Mouse (Mus musculus) kidney, postnatal 36 days (tissue): ENCODE measurements around the gene Nol8.

Experiments used
- DNase-seq, 2 experiments: peaks; one replicate each; pipeline ENCODE4 v3.0.0; 2021 to 2022; ENCODE audit warnings: mixed read lengths in 2 of 2

The Nol8 gene

GRCm38 (mm10) chr13:49652481-49653179 lies at the start of gene Nol8, which contains the start of gene Cenpp:
Nol8 (plus strand) TSS chr13:49653078.
Cenpp (minus strand) TSS chr13:49652785.
- DNase-seq, result peak; percentile 99 to 100

GRCm38 (mm10) chr13:49603603-49604002 lies 49.3 kb upstream of the Nol8 start:
- DNase-seq, result no peak

- DNase-seq, result peak; percentile 41 to 52
These were observed 45.2 kb upstream of the Nol8 start, which contains the start of gene Ogn for GRCm38 (mm10) chr13:49607714-49608113. Ogn (plus strand) TSS chr13:49608046.

GRCm38 (mm10) chr13:49608589-49609322 lies 44.1 kb upstream of the Nol8 start:
- DNase-seq, result no peak

- no peak for DNase-seq
These were observed 35.9 kb upstream of the Nol8 start for GRCm38 (mm10) chr13:49617021-49617420.

GRCm38 (mm10) chr13:49618365-49618764 lies 34.5 kb upstream of the Nol8 start:
- no peak for DNase-seq

GRCm38 (mm10) chr13:49623216-49623615 lies 29.7 kb upstream of the Nol8 start:
- DNase-seq, result no peak

- no peak for DNase-seq
These were observed 24.7 kb upstream of the Nol8 start for GRCm38 (mm10) chr13:49628167-49628566.

- DNase-seq, result no peak
These were observed 23.8 kb upstream of the Nol8 start for GRCm38 (mm10) chr13:49629076-49629475.

- DNase-seq, result no peak
These were observed 12.9 kb upstream of the Nol8 start for GRCm38 (mm10) chr13:49639965-49640364.

- DNase-seq, result no peak
These were observed 10.2 kb upstream of the Nol8 start for GRCm38 (mm10) chr13:49642650-49643049.

- DNase-seq, result peak; percentile 23 to 24
These were observed 9.1 kb upstream of the Nol8 start for GRCm38 (mm10) chr13:49643669-49644362.

- no peak for DNase-seq
These were observed 7.9 kb upstream of the Nol8 start for GRCm38 (mm10) chr13:49644731-49645529.

- no peak for DNase-seq
These were observed 6.9 kb upstream of the Nol8 start for GRCm38 (mm10) chr13:49646019-49646418.

GRCm38 (mm10) chr13:49651136-49651535 lies 1.7 kb upstream of the Nol8 start:
- no peak for DNase-seq

GRCm38 (mm10) chr13:49651781-49652351 lies 1.0 kb upstream of the Nol8 start:
- DNase-seq, result no peak

GRCm38 (mm10) chr13:49653180-49653541 lies 283 bp downstream of the Nol8 start:
- DNase-seq, result peak in 1 of 2 experiments; percentile 65

GRCm38 (mm10) chr13:49677793-49678192 lies 24.9 kb downstream of the Nol8 start:
- DNase-seq, result no peak

GRCm38 (mm10) chr13:49681351-49682232 lies 28.7 kb downstream of the Nol8 start, which contains the start of gene Iars:
Iars (plus strand) TSS chr13:49682100.
- DNase-seq, result peak; percentile 98 to 99

- DNase-seq, result peak in 1 of 2 experiments; percentile 6
These were observed 29.5 kb downstream of the Nol8 start for GRCm38 (mm10) chr13:49682233-49682846.

GRCm38 (mm10) chr13:49684266-49684665 lies 31.4 kb downstream of the Nol8 start:
- no peak for DNase-seq
